Comparison of ENCODE assay signal across 7 mouse cellular contexts in the genomic region with DNA sequence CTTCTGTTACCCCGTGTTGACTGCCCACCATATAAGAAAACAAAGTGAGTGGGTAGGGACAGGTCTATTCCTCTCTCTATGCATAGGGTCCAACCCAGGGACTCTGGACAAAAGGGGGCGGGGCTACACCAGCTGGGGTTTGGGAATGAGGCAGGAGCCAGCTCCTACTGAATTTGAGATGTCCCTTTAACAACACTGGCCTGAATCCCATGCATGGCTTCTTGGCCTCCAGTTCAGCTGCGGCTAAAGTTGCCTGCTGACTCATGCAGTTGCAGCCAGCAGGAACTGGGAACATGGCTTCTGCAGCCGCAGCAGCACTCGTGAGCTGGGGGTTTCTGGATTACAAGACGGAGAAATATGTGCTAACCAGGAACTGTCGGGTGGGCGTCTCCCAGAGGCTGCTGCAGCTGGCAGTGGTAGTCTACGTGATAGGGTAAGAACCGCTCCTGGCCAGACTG. TPM values are rescaled to one million over a fixed set of nuclear protein-coding genes. Genes with fewer than 3 reads are reported as not detected.
DNase-seq lines count a peak whose midpoint lies in the region; ATAC-seq and TF ChIP-seq lines count a peak whose summit lies in the region.

A gene (plus strand): TSS at position 135 of the 458 bp plus-strand sequence.

- H3K27ac ChIP-seq in intestine, postnatal 0 days (ENCODE audit: low read depth, low read length) = peak within 1 kb of the TSS; percentile 57; the same call in 1 of the 2 replicates
- peak within 1 kb of the TSS; percentile 74 for H3K27ac ChIP-seq in lung, embryonic 16.5 days (ENCODE audit: low read length)

- peak within 1 kb of the TSS; percentile 26 for H3K4me3 ChIP-seq in intestine, postnatal 0 days (ENCODE audit: low read depth, low read length)
- H3K4me3 ChIP-seq in lung, embryonic 16.5 days (ENCODE audit: low read length) = peak within 1 kb of the TSS; percentile 37

- ATAC-seq in intestine, postnatal 0 days = peak; percentile 8
- peak; percentile 46 for ATAC-seq in lung, embryonic 16.5 days (ENCODE audit: low read depth)

- H3K9me3 ChIP-seq in intestine, postnatal 0 days (ENCODE audit: control insufficient read depth) = no peaks in the 10 kb centered on the region
- no peaks in the 10 kb centered on the region for H3K9me3 ChIP-seq in lung, embryonic 16.5 days (ENCODE audit: control insufficient read depth, low read length)

- H3K9ac ChIP-seq in intestine, postnatal 0 days (ENCODE audit: low read depth, low read length) = peak within 1 kb of the TSS; percentile 40; the same call in 1 of the 2 replicates
- peak within 1 kb of the TSS; percentile 23 for H3K9ac ChIP-seq in lung, embryonic 16.5 days (ENCODE audit: low read length)

- peak within 1 kb of the TSS; percentile 59 for H3K4me2 ChIP-seq in intestine, postnatal 0 days (replicated peaks; ENCODE audit: low read depth)
- peak within 1 kb of the TSS; percentile 61 for H3K4me2 ChIP-seq in lung, embryonic 16.5 days (ENCODE audit: low read depth, low read length)

- H3K27me3 ChIP-seq in intestine, postnatal 0 days (replicated peaks; ENCODE audit: control insufficient read depth, insufficient read depth, low read length) = no peaks in the 10 kb centered on the region
- H3K27me3 ChIP-seq in lung, embryonic 16.5 days (ENCODE audit: control insufficient read depth, insufficient read depth, low read depth, low read length) = no peaks in the 10 kb centered on the region

- TF ChIP-seq CTCF in intestine, postnatal 0 days (IDR thresholded peaks at IDR 0.05; ENCODE audit: low read depth) = no peak

- DNase-seq in Muller cell, postnatal 12 days (ENCODE audit: inconsistent ontology term) = peak; percentile 75
- peak; percentile 55 for DNase-seq in embryo, embryonic 10 days (ENCODE audit: low spot score)
- DNase-seq in heart, adult 11 months = peak; percentile 97
- DNase-seq in ovary, postnatal 10 days (ENCODE audit: low spot score) = peak; percentile 43
- no peak for DNase-seq in c-Kit-positive CD71-positive TER-119-positive erythroid progenitor cells, embryonic 14.5 days (ENCODE audit: low spot score)

- no peaks in the 10 kb centered on the region for H3K36me3 ChIP-seq in intestine, postnatal 0 days (ENCODE audit: control insufficient read depth, insufficient read depth)
- no peaks in the 10 kb centered on the region for H3K36me3 ChIP-seq in lung, embryonic 16.5 days (ENCODE audit: control insufficient read depth, insufficient read depth, low read length)

- peaks cover 3% of the 10 kb centered on the region for H3K4me1 ChIP-seq in intestine, postnatal 0 days (replicated peaks; ENCODE audit: control insufficient read depth, insufficient read depth, low read length)
- H3K4me1 ChIP-seq in lung, embryonic 16.5 days (replicated peaks; ENCODE audit: control insufficient read depth, insufficient read depth, low read length) = peaks cover 31% of the 10 kb centered on the region

- WGBS in intestine, postnatal 0 days = 11% methylated on average over 10 of the region's 10 CpGs
- under 1% methylated on average over 10 of the region's 10 CpGs for WGBS in lung, embryonic 16.5 days

RNA-seq across cellular contexts. Expression of the gene that starts here (rescaled TPM):
- 0.73 and 1.1 TPM in 2 replicates for polyA plus RNA-seq in intestine, postnatal 0 days (2015; fragmentation: Nextera tagmentation; extraction: Ambion mirVana)
- polyA plus RNA-seq in lung, embryonic 16.5 days (2015; fragmentation: Nextera tagmentation; extraction: Ambion mirVana) = 1.3 and 1.5 TPM in 2 replicates
